Mouse (Mus musculus): ENCODE measurements around the gene Gm4881. TPM values are rescaled to one million over a fixed set of nuclear protein-coding genes. Genes with fewer than 3 reads are reported as not detected.

Gene Gm4881
- polyA plus RNA-seq, 1 experiment from 2014 or later, result 6.4 TPM

Small RNAs within 50 kb of the gene (microRNA-seq; reads per million reads assigned to microRNA genes)
- not detected for gene Mir7046
- gene Mir7047, result not detected

Other genes with a start within 250 kb of the Gm4881 start
- not detected in 2 replicates for gene BC049730, start 235.3 kb downstream of the Gm4881 start, polyA plus RNA-seq (2015; fragmentation: Nextera tagmentation; extraction: Ambion mirVana)
- gene Gm4763, start 217.6 kb downstream of the Gm4881 start, polyA plus RNA-seq (2015; fragmentation: Nextera tagmentation; extraction: Ambion mirVana), result not detected in 2 replicates
- gene Cd177, start 184.2 kb downstream of the Gm4881 start, polyA plus RNA-seq (2015; fragmentation: Nextera tagmentation; extraction: Ambion mirVana), result 0.26 and 0.34 TPM in 2 replicates
- gene Ceacam10, start 167.3 kb downstream of the Gm4881 start, polyA plus RNA-seq (2015; fragmentation: Nextera tagmentation; extraction: Ambion mirVana), result not detected in 2 replicates
- 28.4 and 41.5 TPM in 2 replicates for gene Gm9844, start 82.3 kb downstream of the Gm4881 start, polyA plus RNA-seq (2015; fragmentation: Nextera tagmentation; extraction: Ambion mirVana)
- not detected in 2 replicates for gene Lypd4, start 74.6 kb downstream of the Gm4881 start, polyA plus RNA-seq (2015; fragmentation: Nextera tagmentation; extraction: Ambion mirVana)
- gene Dmrtc2, start 74.4 kb downstream of the Gm4881 start, polyA plus RNA-seq (2015; fragmentation: Nextera tagmentation; extraction: Ambion mirVana), result not detected in 2 replicates
- gene Rps19, start 60.1 kb downstream of the Gm4881 start, polyA plus RNA-seq (2015; fragmentation: Nextera tagmentation; extraction: Ambion mirVana), result 1,308 and 1,443 TPM in 2 replicates
- gene Cd79a, start 47.1 kb downstream of the Gm4881 start, polyA plus RNA-seq (2015; fragmentation: Nextera tagmentation; extraction: Ambion mirVana), result 0.35 and 0.40 TPM in 2 replicates
- 46.7 and 59.2 TPM in 2 replicates for gene Arhgef1, start 41.6 kb downstream of the Gm4881 start, polyA plus RNA-seq (2015; fragmentation: Nextera tagmentation; extraction: Ambion mirVana)
- 171 and 176 TPM in 2 replicates for gene Rabac1, start 28.3 kb upstream of the Gm4881 start, polyA plus RNA-seq (2015; fragmentation: Nextera tagmentation; extraction: Ambion mirVana)
- gene Atp1a3, start 61.5 kb upstream of the Gm4881 start, polyA plus RNA-seq (2015; fragmentation: Nextera tagmentation; extraction: Ambion mirVana), result 189 and 195 TPM in 2 replicates
- 14.0 and 19.4 TPM in 2 replicates for gene Grik5, start 127.9 kb upstream of the Gm4881 start, polyA plus RNA-seq (2015; fragmentation: Nextera tagmentation; extraction: Ambion mirVana)
- gene Zfp574, start 128.1 kb upstream of the Gm4881 start, polyA plus RNA-seq (2015; fragmentation: Nextera tagmentation; extraction: Ambion mirVana), result 36.1 and 36.4 TPM in 2 replicates
- 56.2 and 62.0 TPM in 2 replicates for gene Pou2f2, start 235.2 kb upstream of the Gm4881 start, polyA plus RNA-seq (2015; fragmentation: Nextera tagmentation; extraction: Ambion mirVana)